Mouse (Mus musculus) C2C12 (cell line): ENCODE results near the gene Katnbl1. TPM values are rescaled to one million over a fixed set of nuclear protein-coding genes. Genes with fewer than 3 reads are reported as not detected.
A peak's percentile ranks its signal among the peaks of the same experiment; 100 is the strongest.

Source experiments
- H3K27me3 ChIP-seq: one replicate; pipeline ENCODE4 v1.6.1; 2011; ENCODE audit not compliant: control insufficient read depth, insufficient read depth, insufficient read length
- H3K36me3 ChIP-seq: one replicate; pipeline ENCODE4 v1.6.1; 2011; ENCODE audit not compliant: control insufficient read depth, insufficient read depth
- H3K4me3 ChIP-seq: one replicate; pipeline ENCODE4 v1.5.1; 2011; ENCODE audit warnings: mild to moderate bottlenecking, control low read depth; ENCODE audit not compliant: poor library complexity, insufficient read depth, severe bottlenecking
- H3K79me2 ChIP-seq: one replicate; pipeline ENCODE4 v1.6.1; 2011; ENCODE audit not compliant: control insufficient read depth, insufficient read depth
- H3K79me3 ChIP-seq: one replicate; pipeline ENCODE4 v1.6.1; 2011; ENCODE audit warnings: low read depth, control low read depth
- H3ac ChIP-seq: one replicate; pipeline ENCODE3; 2011; ENCODE audit warnings: low read depth; ENCODE audit not compliant: control insufficient read depth, insufficient read length
- CEBPB ChIP-seq: IDR thresholded peaks from one replicate; pipeline ENCODE4 v1.6.1; 2011; ENCODE audit warnings: low read depth, mild to moderate bottlenecking, control low read depth, moderate library complexity
- CTCF ChIP-seq: IDR thresholded peaks from one replicate; pipeline ENCODE4 v1.5.1; 2011; ENCODE audit not compliant: control insufficient read depth, insufficient read depth, insufficient read length
- FOSL1 ChIP-seq: IDR thresholded peaks from one replicate; pipeline ENCODE4 v1.8.0; 2011; ENCODE audit warnings: mild to moderate bottlenecking, low read length; ENCODE audit not compliant: poor library complexity, insufficient read depth, severe bottlenecking
- MAX ChIP-seq: IDR thresholded peaks from one replicate; pipeline ENCODE4 v1.6.1; 2011; ENCODE audit warnings: mild to moderate bottlenecking, control low read depth
- MYOD1 ChIP-seq: IDR thresholded peaks from one replicate; pipeline ENCODE4 v1.6.1; 2011; ENCODE audit warnings: low read depth; ENCODE audit not compliant: control insufficient read depth, insufficient read length
- MYOG ChIP-seq: IDR thresholded peaks from one replicate; pipeline ENCODE4 v1.6.1; 2011; ENCODE audit not compliant: control insufficient read depth, insufficient read length; ENCODE audit errors: extremely low read depth
- USF1 ChIP-seq: IDR thresholded peaks from one replicate; pipeline ENCODE4 v1.6.1; 2011; ENCODE audit warnings: low read depth, mild to moderate bottlenecking, control low read depth, moderate library complexity
- long read RNA-seq, 2 experiments: library from polyadenylated mRNA; unstranded; transcript quantifications; one replicate each; pipeline ENCODE4 v2.0.0; 2019 to 2020
- polyA plus RNA-seq: library from polyadenylated mRNA; unstranded; fragments of >200 nt; fragmentation: generic; extraction: Trizol; gene quantifications from one replicate; pipeline ENCODE4 v1.2.1, GENCODE M21; 2012; ENCODE audit warnings: missing spikeins

Gene Katnbl1
- polyA plus RNA-seq = 13.3 TPM
- long read RNA-seq, experiment 1, transcript Katnbl1-201 (10 exons, 2,886 nt) = major isoform, 39 of 53 reads
- long read RNA-seq, experiment 1, partial matches to known transcripts = 3 of 53 reads
- long read RNA-seq, experiment 1, other reads (novel, unspliced or antisense) = 11 of 53 reads
- long read RNA-seq, experiment 2, transcript Katnbl1-201 (10 exons, 2,886 nt) = major isoform, 268 of 297 reads
- long read RNA-seq, experiment 2, partial matches to known transcripts = 3 of 297 reads
- long read RNA-seq, experiment 2, other reads (novel, unspliced or antisense) = 25 of 297 reads

DNA sequence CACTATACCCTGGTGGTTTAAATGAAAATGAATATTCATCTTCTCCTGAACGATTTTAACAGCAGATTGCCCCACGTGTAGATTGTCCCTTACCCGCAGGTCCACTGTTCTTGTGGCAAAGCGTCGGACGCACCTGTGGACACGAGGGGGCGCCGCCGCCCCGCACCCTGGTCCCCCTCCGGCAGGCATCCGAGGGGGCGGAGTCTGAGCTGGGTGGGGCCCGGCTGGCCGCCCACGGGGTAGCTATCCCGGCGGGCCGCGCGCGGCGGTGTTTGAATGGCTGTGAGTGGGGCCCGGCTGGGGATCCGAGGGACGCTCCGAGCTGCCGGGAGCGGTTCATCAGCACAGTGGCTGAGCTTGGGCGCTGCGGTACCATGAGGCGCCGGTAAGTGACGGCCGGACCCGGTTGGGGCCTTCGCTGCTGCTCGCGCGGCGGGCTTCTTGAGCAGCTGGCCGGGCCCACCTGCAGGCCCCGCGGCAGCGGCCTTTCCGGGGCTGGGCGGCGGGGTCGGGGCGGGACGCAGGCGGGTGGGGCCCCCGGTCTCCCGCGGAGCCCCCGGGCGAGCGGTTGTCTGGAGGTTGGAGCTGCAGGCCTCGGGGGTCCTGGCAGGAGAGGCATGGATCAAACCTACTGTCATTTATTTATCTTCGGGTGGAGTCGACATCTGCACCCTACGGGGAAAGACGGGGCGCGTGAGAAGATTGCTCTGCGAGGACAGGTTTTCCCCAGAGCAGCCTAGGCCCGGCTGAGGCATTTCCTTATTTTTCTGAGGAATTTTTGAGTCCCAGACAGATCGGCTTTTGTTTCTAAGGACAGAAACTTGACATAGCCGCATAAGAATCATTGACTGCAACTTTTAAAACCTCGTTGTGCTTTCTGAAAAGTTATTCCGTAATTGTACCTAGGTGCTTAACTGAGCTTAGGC is at the start of gene Katnbl1:
TSS of gene Katnbl1 (plus strand) at position 239 of the 926 bp plus-strand sequence.
- no peaks in the 10 kb centered on the region for H3K27me3 ChIP-seq
- H3K79me2 ChIP-seq = peaks cover 51% of the 10 kb centered on the region

DNA sequence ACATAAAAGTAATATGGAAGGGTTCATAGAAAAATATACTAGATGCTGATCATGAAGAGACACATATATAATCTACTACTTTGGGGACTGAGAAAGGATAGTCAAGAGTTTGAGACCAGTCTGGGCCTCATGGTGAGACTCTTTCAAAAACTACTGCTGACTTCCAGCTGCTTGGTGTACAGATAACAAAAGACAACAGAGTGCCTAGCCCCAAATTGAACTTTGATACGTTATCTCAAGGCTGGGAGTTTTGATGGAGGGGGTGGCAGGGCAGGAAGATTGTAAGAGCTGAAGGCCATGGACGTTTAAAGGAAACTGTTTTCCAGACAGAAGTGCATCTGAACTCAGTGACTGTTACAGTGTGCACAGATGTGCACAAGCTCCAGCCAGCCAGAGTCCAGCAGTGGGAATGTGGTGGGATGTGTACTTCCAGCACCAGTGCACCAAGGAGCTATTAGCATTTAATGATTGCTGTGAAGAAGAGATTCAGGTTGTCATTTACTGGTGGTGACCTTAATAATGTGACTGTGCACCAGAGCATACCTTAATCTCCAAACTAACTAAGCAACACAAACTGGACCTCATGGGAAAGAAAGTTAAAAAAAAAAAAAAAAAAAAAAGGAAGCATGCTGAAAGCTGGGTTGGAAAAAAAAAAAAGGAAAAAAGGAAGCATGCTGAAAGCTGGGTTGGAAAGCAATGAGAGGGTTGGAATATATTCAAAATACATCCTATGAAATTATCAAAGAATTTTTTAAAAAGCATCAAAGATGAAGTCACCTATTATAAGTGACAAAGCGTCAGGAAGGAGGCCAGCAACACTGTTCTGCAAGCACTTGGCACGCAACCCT is 46.7 kb upstream of the Katnbl1 start:
- Histone ChIP-seq H3K79me2 (no peaks in the 10 kb centered on the region), H3K36me3 (peaks cover 11% of the 10 kb centered on the region)

More for the DNA sequence above, at the start of gene Katnbl1:
- peaks cover 45% of the 10 kb centered on the region for H3K79me3 ChIP-seq
- H3K36me3 ChIP-seq = no peaks in the 10 kb centered on the region
- peak within 1 kb of the TSS; percentile 91 for H3ac ChIP-seq
- no peak for TF ChIP-seq USF1
- TF ChIP-seq MAX = peak; percentile 23
- TF ChIP-seq MYOG = no peak
- TF ChIP-seq MYOD1 = no peak
- no peak for TF ChIP-seq CEBPB
- TF ChIP-seq CTCF = peak; percentile 97
- no peak for TF ChIP-seq FOSL1
- peak within 1 kb of the TSS; percentile 89 for H3K4me3 ChIP-seq

DNA sequence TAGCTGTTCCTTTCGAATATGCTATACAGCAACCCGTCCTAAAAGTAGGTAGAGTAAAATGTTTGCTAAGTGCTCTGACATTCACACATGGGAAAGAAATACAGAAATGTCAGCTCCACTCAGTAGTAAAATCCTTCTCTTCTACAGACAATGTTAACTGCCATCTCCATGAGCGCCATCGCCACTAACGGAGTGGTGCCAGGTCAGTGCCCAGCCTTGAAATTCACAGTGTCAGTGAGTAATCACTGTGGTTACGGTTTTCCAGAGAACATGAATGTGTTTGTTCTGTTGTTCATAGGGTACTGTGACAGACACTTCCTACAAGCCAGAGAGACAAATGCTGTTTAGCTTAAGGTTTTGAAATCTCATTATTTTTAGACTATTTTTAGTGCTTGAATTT is 41.8 kb upstream of the Katnbl1 start:
- TF ChIP-seq MYOG (no peak), CEBPB (no peak), USF1 (no peak), MYOD1 (no peak), CTCF (no peak), MAX (no peak), FOSL1 (no peak)
- Histone ChIP-seq H3K36me3 (peaks cover 21% of the 10 kb centered on the region), H3K4me3 (no peak overlapping the region), H3K79me2 (no peaks in the 10 kb centered on the region), H3ac (no peak overlapping the region), H3K79me3 (no peaks in the 10 kb centered on the region), H3K27me3 (no peaks in the 10 kb centered on the region)

More for the DNA sequence above, 46.7 kb upstream of the Katnbl1 start:
- no peaks in the 10 kb centered on the region for H3K27me3 ChIP-seq
- H3ac ChIP-seq = no peak overlapping the region
- no peak for TF ChIP-seq MYOD1
- TF ChIP-seq MAX = no peak
- no peak for TF ChIP-seq MYOG
- no peak for TF ChIP-seq CTCF
- H3K79me3 ChIP-seq = no peaks in the 10 kb centered on the region
- no peak overlapping the region for H3K4me3 ChIP-seq

DNA sequence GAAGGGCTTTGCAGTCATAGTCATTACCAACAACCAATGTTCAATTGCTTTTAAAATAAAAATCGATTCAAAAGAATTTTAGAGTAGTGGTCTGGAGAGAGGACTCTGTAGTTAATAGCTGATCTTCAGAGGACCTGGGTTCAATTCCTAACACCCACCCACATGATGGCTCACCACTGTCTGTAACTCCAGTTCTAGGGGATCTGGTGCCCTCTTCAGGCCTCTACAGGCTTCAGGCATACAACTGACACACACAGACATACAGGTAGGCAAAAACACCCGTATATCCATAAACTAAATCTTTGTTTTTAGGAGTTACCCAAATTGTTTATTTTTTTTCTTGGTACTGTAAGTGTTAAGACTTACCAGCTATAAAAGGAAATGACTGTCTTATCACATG is 39.3 kb upstream of the Katnbl1 start:
- no peaks in the 10 kb centered on the region for H3K79me2 ChIP-seq
- no peaks in the 10 kb centered on the region for H3K27me3 ChIP-seq
- no peaks in the 10 kb centered on the region for H3K79me3 ChIP-seq
- H3K4me3 ChIP-seq = no peak overlapping the region
- no peak overlapping the region for H3ac ChIP-seq
- peaks cover 20% of the 10 kb centered on the region for H3K36me3 ChIP-seq
- TF ChIP-seq USF1 (no peak), CEBPB (no peak), CTCF (no peak), MYOD1 (no peak), MYOG (no peak), FOSL1 (no peak), MAX (no peak)

DNA sequence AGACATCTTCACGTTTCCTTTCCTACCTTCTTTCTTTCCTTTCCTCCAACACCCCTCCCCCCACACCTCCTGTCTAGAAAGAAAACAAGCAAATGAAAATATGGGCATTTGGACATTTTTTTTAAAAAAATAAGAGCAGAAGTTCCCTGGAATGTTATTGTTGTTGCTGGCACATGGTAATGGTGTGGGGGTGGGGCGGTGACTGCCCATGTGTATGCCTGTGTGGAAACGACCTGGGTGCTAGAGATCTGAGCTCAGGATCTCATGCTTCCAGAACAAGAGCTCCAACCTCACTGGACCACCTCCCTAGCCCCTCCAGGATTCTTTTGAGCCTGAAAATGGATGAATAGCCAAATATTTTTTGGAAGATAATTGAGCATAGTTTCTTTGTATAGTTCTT is 37.9 kb upstream of the Katnbl1 start:
- H3K36me3 ChIP-seq = peaks cover 16% of the 10 kb centered on the region
- H3ac ChIP-seq = no peak overlapping the region
- no peaks in the 10 kb centered on the region for H3K27me3 ChIP-seq
- no peak for TF ChIP-seq MYOG
- no peak for TF ChIP-seq MAX
- TF ChIP-seq USF1 = no peak
- no peak for TF ChIP-seq CEBPB
- TF ChIP-seq FOSL1 = no peak
- no peak overlapping the region for H3K4me3 ChIP-seq
- H3K79me3 ChIP-seq = no peaks in the 10 kb centered on the region
- H3K79me2 ChIP-seq = no peaks in the 10 kb centered on the region
